Mouse (Mus musculus): Measurements from ENCODE around the gene Tnnc2. TPM values are rescaled to one million over a fixed set of nuclear protein-coding genes. Genes with fewer than 3 reads are reported as not detected.

Gene Tnnc2
- polyA plus RNA-seq, 1 experiment from 2014 or later = 0.52 TPM

Other genes starting within 250 kb of the Tnnc2 start
- gene Wfdc2, start 217.6 kb downstream of the Tnnc2 start, polyA plus RNA-seq (2016; fragmentation: Nextera tagmentation; extraction: Ambion mirVana) = 15.3 and 16.4 TPM in 2 replicates
- not detected in 2 replicates for gene Spint3, start 206.5 kb downstream of the Tnnc2 start, polyA plus RNA-seq (2016; fragmentation: Nextera tagmentation; extraction: Ambion mirVana)
- not detected in 2 replicates for gene Wfdc6a, start 194.5 kb downstream of the Tnnc2 start, polyA plus RNA-seq (2016; fragmentation: Nextera tagmentation; extraction: Ambion mirVana)
- gene Eppin, start 186.4 kb downstream of the Tnnc2 start, polyA plus RNA-seq (2016; fragmentation: Nextera tagmentation; extraction: Ambion mirVana) = not detected in 2 replicates
- gene Wfdc6b, start 166.4 kb downstream of the Tnnc2 start, polyA plus RNA-seq (2016; fragmentation: Nextera tagmentation; extraction: Ambion mirVana) = not detected in 2 replicates
- gene Wfdc8, start 166.3 kb downstream of the Tnnc2 start, polyA plus RNA-seq (2016; fragmentation: Nextera tagmentation; extraction: Ambion mirVana) = not detected in 2 replicates
- not detected in 2 replicates for gene Wfdc16, start 141.2 kb downstream of the Tnnc2 start, polyA plus RNA-seq (2016; fragmentation: Nextera tagmentation; extraction: Ambion mirVana)
- gene Wfdc10, start 123.9 kb downstream of the Tnnc2 start, polyA plus RNA-seq (2016; fragmentation: Nextera tagmentation; extraction: Ambion mirVana) = not detected in 2 replicates
- not detected in 2 replicates for gene Wfdc9, start 123.4 kb downstream of the Tnnc2 start, polyA plus RNA-seq (2016; fragmentation: Nextera tagmentation; extraction: Ambion mirVana)
- gene Wfdc11, start 105.9 kb downstream of the Tnnc2 start, polyA plus RNA-seq (2016; fragmentation: Nextera tagmentation; extraction: Ambion mirVana) = not detected in 2 replicates
- gene Wfdc13, start 94.9 kb downstream of the Tnnc2 start, polyA plus RNA-seq (2016; fragmentation: Nextera tagmentation; extraction: Ambion mirVana) = not detected in 2 replicates
- not detected in 2 replicates for gene Spint4, start 81.5 kb downstream of the Tnnc2 start, polyA plus RNA-seq (2016; fragmentation: Nextera tagmentation; extraction: Ambion mirVana)
- gene Spint5, start 64.7 kb downstream of the Tnnc2 start, polyA plus RNA-seq (2016; fragmentation: Nextera tagmentation; extraction: Ambion mirVana) = not detected in 2 replicates
- gene Wfdc3, start 34.0 kb downstream of the Tnnc2 start, polyA plus RNA-seq (2016; fragmentation: Nextera tagmentation; extraction: Ambion mirVana) = 0.93 and 1.1 TPM in 2 replicates
- gene Dnttip1, start 34.0 kb downstream of the Tnnc2 start, polyA plus RNA-seq (2016; fragmentation: Nextera tagmentation; extraction: Ambion mirVana) = 87.6 and 90.0 TPM in 2 replicates
- 438 and 455 TPM in 2 replicates for gene Ube2c, start 10.1 kb downstream of the Tnnc2 start, polyA plus RNA-seq (2016; fragmentation: Nextera tagmentation; extraction: Ambion mirVana)
- 14.4 and 18.3 TPM in 2 replicates for gene Snx21, start 5.9 kb upstream of the Tnnc2 start, polyA plus RNA-seq (2016; fragmentation: Nextera tagmentation; extraction: Ambion mirVana)
- 13.4 and 16.5 TPM in 2 replicates for gene Acot8, start 24.9 kb upstream of the Tnnc2 start, polyA plus RNA-seq (2016; fragmentation: Nextera tagmentation; extraction: Ambion mirVana)
- 10.8 and 12.1 TPM in 2 replicates for gene Zswim3, start 25.1 kb upstream of the Tnnc2 start, polyA plus RNA-seq (2016; fragmentation: Nextera tagmentation; extraction: Ambion mirVana)
- gene Zswim1, start 42.7 kb upstream of the Tnnc2 start, polyA plus RNA-seq (2016; fragmentation: Nextera tagmentation; extraction: Ambion mirVana) = 23.8 and 25.0 TPM in 2 replicates
- gene Spata25, start 48.6 kb upstream of the Tnnc2 start, polyA plus RNA-seq (2016; fragmentation: Nextera tagmentation; extraction: Ambion mirVana) = 0.24 TPM in 1 of 2 replicates, not detected in the other
- gene Ctsa, start 52.9 kb upstream of the Tnnc2 start, polyA plus RNA-seq (2016; fragmentation: Nextera tagmentation; extraction: Ambion mirVana) = 98.8 and 101 TPM in 2 replicates
- 4.4 and 5.2 TPM in 2 replicates for gene Neurl2, start 53.5 kb upstream of the Tnnc2 start, polyA plus RNA-seq (2016; fragmentation: Nextera tagmentation; extraction: Ambion mirVana)
- 90.2 and 113 TPM in 2 replicates for gene Pltp, start 77.7 kb upstream of the Tnnc2 start, polyA plus RNA-seq (2016; fragmentation: Nextera tagmentation; extraction: Ambion mirVana)
- gene Pcif1, start 99.3 kb upstream of the Tnnc2 start, polyA plus RNA-seq (2016; fragmentation: Nextera tagmentation; extraction: Ambion mirVana) = 87.0 and 96.9 TPM in 2 replicates
- gene Zfp335, start 131.8 kb upstream of the Tnnc2 start, polyA plus RNA-seq (2016; fragmentation: Nextera tagmentation; extraction: Ambion mirVana) = 17.5 and 17.7 TPM in 2 replicates
- 6.2 and 7.5 TPM in 2 replicates for gene Mmp9, start 160.8 kb upstream of the Tnnc2 start, polyA plus RNA-seq (2016; fragmentation: Nextera tagmentation; extraction: Ambion mirVana)
- 8.1 and 9.9 TPM in 2 replicates for gene Slc12a5, start 180.8 kb upstream of the Tnnc2 start, polyA plus RNA-seq (2016; fragmentation: Nextera tagmentation; extraction: Ambion mirVana)

All from midbrain, embryonic 12.5 days (tissue).